1 mouse cellular context compared by ENCODE assay signal in the genomic region with DNA sequence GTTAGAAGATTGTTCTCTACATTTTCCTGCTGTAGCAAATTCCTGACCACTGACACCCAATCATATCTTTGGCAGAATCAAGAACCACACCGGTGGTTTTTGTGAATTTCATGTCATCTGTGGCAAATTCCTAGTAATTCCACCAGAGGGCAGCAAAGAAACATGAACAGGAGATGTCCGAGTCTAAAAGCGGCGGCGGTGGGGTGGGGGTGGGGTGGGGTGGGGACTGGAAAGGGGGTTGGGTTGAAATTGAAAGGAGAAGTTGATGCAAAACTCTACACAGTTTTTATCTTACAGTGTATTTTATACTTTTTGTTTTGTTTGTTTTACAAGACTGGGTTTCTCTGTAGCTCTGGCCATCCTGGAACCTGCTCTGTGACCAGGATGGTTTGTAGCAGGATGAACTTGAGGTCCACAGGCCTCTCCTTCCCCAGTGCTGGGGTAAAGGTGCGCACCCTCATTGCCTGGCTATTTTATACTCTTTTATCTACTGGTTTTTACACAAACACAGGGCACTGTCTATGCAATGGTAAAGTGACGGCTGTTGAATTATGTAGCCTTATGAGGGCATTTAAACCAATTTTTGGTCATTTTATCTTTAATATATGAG.
TF ChIP-seq lines count a peak whose summit lies in the region.

No protein-coding gene starts in this region.

TF ChIP-seq in MEL, 35 proteins besides CTCF, POLR2A, EP300 and RAD21 (continued from another document):
- peak; percentile 90 for TF ChIP-seq ZC3H11A (IDR thresholded peaks at IDR 0.05; ENCODE audit: low read depth, low read length)
- no peak for TF ChIP-seq NELFE (IDR thresholded peaks at IDR 0.05; ENCODE audit: low read depth, low read length)
